Mouse (Mus musculus) adrenal gland, adult 2 months (tissue): Measurements from ENCODE around the gene Blvrb. TPM values are rescaled to one million over a fixed set of nuclear protein-coding genes. Genes with fewer than 3 reads are reported as not detected.

ENCODE experiments used
- DNase-seq: peaks from one replicate; pipeline ENCODE4 v3.0.0; 2021
- polyA plus RNA-seq: library from polyadenylated mRNA; depleted of rRNA; stranded (reverse); fragments of >200 nt; gene quantifications from 2 replicates; pipeline ENCODE4 v1.2.3, GENCODE M21; 2012
- total RNA-seq, 2 experiments: library from RNA; stranded (reverse); gene quantifications; 2 replicates each; pipeline ENCODE4 v1.2.3; 2021

Blvrb gene
- total and polyA plus RNA-seq, 3 experiments, result 48.4 to 70.2 (median 51.1) TPM

- no peak for DNase-seq
Observed at GRCm38 (mm10) chr7:27448421-27449206, 836 bp downstream of the Blvrb start.

GRCm38 (mm10) chr7:27449256-27449862 is 1.6 kb downstream of the Blvrb start:
- peak; percentile 71 for DNase-seq

- no peak for DNase-seq
Observed at GRCm38 (mm10) chr7:27451359-27451758, 3.6 kb downstream of the Blvrb start.

- no peak for DNase-seq
Observed at GRCm38 (mm10) chr7:27452206-27452770, 4.5 kb downstream of the Blvrb start.

- no peak for DNase-seq
Observed at GRCm38 (mm10) chr7:27454461-27455121, 6.8 kb downstream of the Blvrb start.

- no peak for DNase-seq
Observed at GRCm38 (mm10) chr7:27455273-27455672, 7.5 kb downstream of the Blvrb start.

- DNase-seq, result no peak
Observed at GRCm38 (mm10) chr7:27458614-27459013, 10.8 kb downstream of the Blvrb start.

- no peak for DNase-seq
Observed at GRCm38 (mm10) chr7:27459640-27460039, 11.9 kb downstream of the Blvrb start.

GRCm38 (mm10) chr7:27460477-27460876 is 12.7 kb downstream of the Blvrb start:
- no peak for DNase-seq

GRCm38 (mm10) chr7:27467648-27468047 is 19.9 kb downstream of the Blvrb start:
- peak; percentile 4 for DNase-seq

GRCm38 (mm10) chr7:27471390-27472120 is 23.8 kb downstream of the Blvrb start:
- no peak for DNase-seq

GRCm38 (mm10) chr7:27472596-27472995 is 24.8 kb downstream of the Blvrb start:
- DNase-seq, result peak; percentile 34

GRCm38 (mm10) chr7:27473156-27473834 is 25.5 kb downstream of the Blvrb start, which contains the start of gene Sertad3:
Gene Sertad3, plus strand, starts transcription at chr7:27473768.
- DNase-seq, result peak; percentile 100

GRCm38 (mm10) chr7:27473835-27474489 is 26.2 kb downstream of the Blvrb start:
- DNase-seq, result no peak

GRCm38 (mm10) chr7:27474490-27474954 is 26.7 kb downstream of the Blvrb start:
- peak; percentile 99 for DNase-seq

GRCm38 (mm10) chr7:27475596-27475995 is 27.8 kb downstream of the Blvrb start:
- DNase-seq, result peak; percentile 13

GRCm38 (mm10) chr7:27476098-27476635 is 28.4 kb downstream of the Blvrb start:
- DNase-seq, result peak; percentile 10

- DNase-seq, result no peak
Observed at GRCm38 (mm10) chr7:27478561-27478960, 30.8 kb downstream of the Blvrb start.

GRCm38 (mm10) chr7:27479750-27480149 is 32.0 kb downstream of the Blvrb start:
- no peak for DNase-seq

- peak; percentile 8 for DNase-seq
Observed at GRCm38 (mm10) chr7:27480506-27480905, 32.7 kb downstream of the Blvrb start.
